Mouse (Mus musculus) E14TG2a.4 (cell line): ENCODE data around the gene Tsr3.

ENCODE experiments used
- CTCF ChIP-seq: conservative IDR thresholded peaks from 2 replicates; pipeline ENCODE4 v1.5.1; 2014; ENCODE audit warnings: low read length
- POU5F1 ChIP-seq: IDR thresholded peaks from 2 replicates; pipeline ENCODE4 v1.6.1; 2014; ENCODE audit warnings: low read length, borderline replicate concordance

DNA sequence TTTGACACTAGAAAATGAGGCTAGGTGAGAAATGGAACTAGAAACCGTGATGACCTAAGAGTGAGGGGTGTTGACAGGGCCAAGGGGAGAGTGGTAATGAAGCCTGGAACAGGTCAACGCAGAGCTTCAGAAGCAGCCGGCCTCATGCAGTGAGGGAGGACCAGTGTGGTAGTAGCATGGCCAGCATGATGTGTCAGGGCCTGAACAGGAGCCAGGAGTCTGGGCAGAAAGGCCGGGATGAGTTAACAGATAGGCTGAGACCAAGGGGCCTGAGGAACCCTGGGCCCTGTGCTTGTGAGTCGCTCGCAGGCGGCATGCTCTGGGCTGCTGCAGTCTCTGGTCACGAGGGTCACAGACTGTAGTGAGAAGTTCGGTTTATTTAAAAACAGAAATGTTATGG is 21.0 kb upstream of the Tsr3 start:
- TF ChIP-seq CTCF (no peak), POU5F1 (no peak)
